ENCODE assay signal across 26 mouse cellular contexts in the genomic region with DNA sequence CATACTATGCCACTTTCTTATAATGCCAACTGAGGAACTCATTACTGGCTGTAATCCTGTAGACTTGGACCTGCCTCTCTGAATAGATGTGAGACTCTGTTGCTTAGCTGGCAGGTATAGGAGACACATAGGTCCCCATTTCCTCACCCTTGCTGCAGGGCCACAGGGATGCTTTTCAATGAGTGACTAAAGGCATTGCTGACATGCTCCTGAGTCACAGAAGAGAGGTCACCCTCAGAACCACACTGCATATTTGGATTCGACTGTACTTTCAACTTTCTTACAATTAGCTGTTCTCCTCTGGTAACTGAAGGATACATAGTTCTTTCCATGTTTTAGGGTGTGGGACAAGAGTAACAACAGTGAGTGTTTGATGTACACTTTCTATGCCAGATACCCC. TPM values are rescaled to one million over a fixed set of nuclear protein-coding genes. Genes with fewer than 3 reads are reported as not detected.
"Had no signal": no experiment of that assay in that cellular context is flagged by ENCODE, and none has a peak within 500 bp of the region (broad histone marks: within the 10 kb centered on the region; RNA-seq: fewer than 3 reads in every experiment).

No protein-coding gene starts in this region.

- H3K9ac ChIP-seq: heart, embryonic 13.5 days; heart, embryonic 15.5 days; hindbrain, embryonic 12.5 days; hindbrain, embryonic 14.5 days; intestine, embryonic 15.5 days; limb, embryonic 13.5 days; limb, embryonic 15.5 days; liver, embryonic 12.5 days; liver, embryonic 14.5 days had no signal

- ATAC-seq: hindbrain, embryonic 16.5 days; inflammation-experienced regulatory T-cells, adult 6 months; intestine, embryonic 15.5 days; intestine, postnatal 0 days; liver, embryonic 12.5 days had no signal

- H3K27me3 ChIP-seq: hindbrain, embryonic 12.5 days; intestine, embryonic 15.5 days; liver, embryonic 12.5 days had no signal

- H3K36me3 ChIP-seq: heart, embryonic 10.5 days; heart, embryonic 13.5 days; heart, embryonic 15.5 days; hindbrain, embryonic 10.5 days; hindbrain, embryonic 12.5 days; intestine, embryonic 15.5 days; limb, embryonic 13.5 days; limb, embryonic 15.5 days; liver, embryonic 12.5 days had no signal

- H3K4me1 ChIP-seq: heart, embryonic 10.5 days; hindbrain, embryonic 10.5 days; hindbrain, embryonic 12.5 days; liver, embryonic 12.5 days had no signal

- H3K27ac ChIP-seq: heart, embryonic 10.5 days; heart, embryonic 13.5 days; heart, embryonic 15.5 days; hindbrain, embryonic 10.5 days; hindbrain, embryonic 12.5 days; hindbrain, embryonic 14.5 days; intestine, embryonic 15.5 days; kidney, postnatal 0 days; limb, embryonic 13.5 days; limb, embryonic 15.5 days; liver, embryonic 12.5 days; liver, embryonic 14.5 days had no signal

- H3K4me2 ChIP-seq: heart, embryonic 13.5 days; heart, embryonic 15.5 days; hindbrain, embryonic 12.5 days; hindbrain, embryonic 14.5 days; intestine, embryonic 15.5 days; limb, embryonic 13.5 days; limb, embryonic 15.5 days; liver, embryonic 12.5 days had no signal

- DNase-seq: gastrocnemius, postnatal 14 days; gastrocnemius, postnatal 36 days; heart, adult 18-20 months; heart, postnatal 4 days; kidney, adult 18-20 months; kidney, adult 8-10 months; kidney, postnatal 14 days; kidney, postnatal 36 days; layer of hippocampus, adult 9-11 months; layer of hippocampus, postnatal 36 days; left cerebral cortex, postnatal 4 days had no signal

- H3K9me3 ChIP-seq: heart, embryonic 10.5 days; heart, embryonic 13.5 days; heart, embryonic 15.5 days; hindbrain, embryonic 10.5 days; hindbrain, embryonic 12.5 days; intestine, embryonic 15.5 days; limb, embryonic 13.5 days; limb, embryonic 15.5 days; liver, embryonic 12.5 days had no signal

- H3K4me3 ChIP-seq: heart, embryonic 10.5 days; heart, embryonic 13.5 days; heart, embryonic 15.5 days; hindbrain, embryonic 10.5 days; hindbrain, embryonic 12.5 days; intestine, embryonic 15.5 days; limb, embryonic 13.5 days; limb, embryonic 15.5 days; liver, embryonic 12.5 days had no signal

RNA-seq across cellular contexts. Expression of a gene that starts 55.2 kb away (rescaled TPM):
- polyA plus RNA-seq: inflammation-experienced regulatory T-cells, adult 6 months had no signal
